Mouse (Mus musculus) thymus, postnatal 0 days (tissue): ENCODE results near the gene Slc6a9. TPM values are rescaled to one million over a fixed set of nuclear protein-coding genes. Genes with fewer than 3 reads are reported as not detected.
A peak's percentile ranks its signal among the peaks of the same experiment; 100 is the strongest.

Experiments
- DNase-seq: peaks from one replicate; pipeline ENCODE4 v3.0.0-alpha.2; 2015; ENCODE audit warnings: low spot score
- polyA plus RNA-seq: library from polyadenylated mRNA; unstranded; fragments of >200 nt; fragmentation: Nextera tagmentation; extraction: Ambion mirVana; gene quantifications from 2 replicates; pipeline ENCODE4 v1.2.1, GENCODE M21; 2015

Slc6a9 gene
- polyA plus RNA-seq, 1 experiment from 2014 or later, result 2.6 TPM

DNA sequence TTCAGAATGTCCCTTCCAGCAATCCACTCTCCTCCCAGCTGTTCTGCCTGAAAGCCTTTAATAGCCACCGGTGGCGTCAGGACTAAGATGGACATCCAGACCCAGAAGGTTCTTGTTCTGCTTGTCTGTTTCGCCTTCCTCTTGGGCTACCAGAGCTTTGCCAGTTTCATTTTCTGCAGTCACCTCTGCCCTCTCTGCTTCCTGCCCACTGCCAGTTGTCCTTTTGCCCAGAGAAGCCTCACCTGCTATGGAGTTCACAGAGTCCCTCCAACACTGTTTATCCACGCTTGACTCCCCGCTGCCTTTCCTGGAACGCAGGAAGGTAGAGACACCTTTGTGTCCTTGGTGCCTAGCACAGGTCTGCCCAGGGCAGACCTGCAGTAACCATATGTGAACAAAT lies 5.1 kb downstream of the Slc6a9 start:
- no peak for DNase-seq

DNA sequence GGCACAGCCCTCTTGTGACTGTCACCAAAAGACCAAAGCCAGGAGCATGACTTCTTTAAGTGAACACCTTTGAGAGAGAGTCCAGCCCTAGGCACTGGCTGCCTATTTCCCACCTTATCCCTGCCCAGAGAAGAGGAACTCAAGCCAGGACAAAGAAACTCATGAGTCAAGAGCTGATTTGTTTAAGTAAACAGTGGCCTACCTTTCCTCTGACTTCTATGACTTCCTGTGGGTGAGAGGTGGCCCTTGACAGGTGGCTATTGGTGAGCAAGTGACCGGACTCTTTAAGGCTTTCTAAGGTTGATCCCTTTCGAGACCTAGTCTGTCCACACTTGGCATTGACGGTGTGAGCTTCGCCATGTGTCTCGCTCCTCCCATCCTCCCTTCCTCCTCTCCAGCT lies 6.5 kb downstream of the Slc6a9 start:
- no peak for DNase-seq

DNA sequence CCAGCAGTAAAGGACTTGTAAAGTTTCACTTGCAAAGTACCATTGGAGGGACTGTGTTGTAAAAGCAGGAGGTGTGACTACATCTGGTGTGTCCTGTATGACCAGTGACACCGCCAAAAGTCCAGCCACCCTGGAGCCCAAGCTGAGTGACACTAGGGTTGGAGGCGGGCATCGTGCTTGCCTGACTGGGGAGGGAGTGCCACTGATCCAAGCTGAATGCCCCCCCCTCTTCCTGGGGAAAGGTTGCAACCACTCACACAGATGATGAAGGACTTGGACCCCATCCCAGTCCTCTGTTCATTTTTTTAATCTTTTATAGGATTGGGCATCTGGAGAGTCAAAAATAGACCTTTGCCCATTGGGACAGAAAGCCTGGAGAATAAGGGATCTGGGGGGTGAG lies 7.3 kb downstream of the Slc6a9 start:
- no peak for DNase-seq

DNA sequence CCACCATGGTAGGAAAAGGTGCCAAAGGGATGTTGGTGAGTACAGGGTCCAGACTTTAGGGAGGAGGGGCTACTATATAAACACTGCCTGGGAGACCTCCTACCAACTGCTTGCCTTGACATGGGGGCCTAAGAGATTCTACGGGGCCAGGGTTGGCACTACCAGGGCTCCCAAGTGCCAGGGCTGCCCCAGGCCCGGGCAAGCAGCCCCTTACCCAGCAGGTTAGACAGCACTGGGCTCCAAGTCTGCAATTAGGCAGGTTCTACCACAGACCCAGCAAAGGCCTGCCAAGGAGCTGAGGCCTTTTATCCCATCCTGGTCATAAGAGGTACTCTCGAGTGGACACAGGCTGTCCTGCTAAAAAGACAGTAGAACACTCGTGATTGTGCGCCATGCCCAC lies 8.8 kb downstream of the Slc6a9 start:
- no peak for DNase-seq

DNA sequence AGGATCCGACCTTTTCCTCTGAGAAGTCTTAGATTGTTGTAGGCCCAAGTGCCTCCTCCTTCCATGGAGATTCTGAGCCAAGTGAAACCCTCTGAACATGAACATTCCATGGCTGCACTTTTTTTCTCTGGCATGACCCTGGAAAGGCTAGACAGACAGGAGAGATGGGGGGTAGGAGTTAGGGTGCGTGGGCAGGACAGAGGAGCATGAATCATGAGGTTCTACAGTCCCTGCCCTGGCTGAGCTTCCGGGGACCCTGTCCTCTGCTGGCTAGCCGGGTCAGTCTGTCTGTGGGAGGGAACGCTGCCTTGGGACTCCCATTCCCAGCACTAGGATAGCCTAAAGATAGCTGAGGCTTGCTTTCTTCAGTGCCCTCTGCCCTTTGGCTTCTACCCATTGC lies 10.2 kb downstream of the Slc6a9 start:
- no peak for DNase-seq

DNA sequence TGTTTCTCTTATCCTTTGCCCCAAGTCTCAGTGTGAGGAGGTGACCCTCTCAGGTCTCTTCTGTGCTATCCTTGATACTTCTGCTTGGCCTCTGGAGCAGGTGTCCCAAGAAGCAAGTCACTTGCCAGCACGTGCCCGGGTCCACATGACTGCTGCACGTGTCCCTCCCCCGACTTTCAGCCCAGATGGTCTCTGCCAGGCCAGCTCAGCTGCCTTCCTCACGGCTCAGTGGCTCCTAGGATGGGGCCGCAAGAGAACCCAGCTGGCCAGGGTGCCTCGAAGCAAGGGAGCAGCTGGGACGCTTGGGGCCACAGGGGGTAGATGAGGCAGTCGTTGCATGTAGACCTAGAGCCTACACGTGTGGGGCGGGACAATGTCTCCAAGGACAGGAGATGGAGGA lies 11.0 kb downstream of the Slc6a9 start:
- DNase-seq, result no peak

DNA sequence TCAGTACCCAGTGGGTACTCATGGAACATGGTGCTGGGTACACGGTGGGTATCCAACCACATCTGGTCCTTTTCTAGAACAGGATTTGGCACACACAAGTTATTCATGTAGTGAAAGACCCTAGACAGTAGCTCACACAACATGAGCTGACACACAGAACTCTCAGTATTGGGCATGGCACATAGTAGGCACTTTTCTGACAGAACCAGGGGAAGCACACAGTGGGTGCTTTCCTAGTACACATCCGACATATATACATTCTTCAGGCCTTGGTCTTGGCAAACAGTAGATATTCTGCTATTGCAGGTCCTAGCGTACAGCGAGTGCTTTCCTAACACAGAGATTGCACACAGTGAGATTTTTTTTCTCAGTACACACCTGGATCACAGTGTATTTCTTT lies 12.0 kb downstream of the Slc6a9 start:
- no peak for DNase-seq

DNA sequence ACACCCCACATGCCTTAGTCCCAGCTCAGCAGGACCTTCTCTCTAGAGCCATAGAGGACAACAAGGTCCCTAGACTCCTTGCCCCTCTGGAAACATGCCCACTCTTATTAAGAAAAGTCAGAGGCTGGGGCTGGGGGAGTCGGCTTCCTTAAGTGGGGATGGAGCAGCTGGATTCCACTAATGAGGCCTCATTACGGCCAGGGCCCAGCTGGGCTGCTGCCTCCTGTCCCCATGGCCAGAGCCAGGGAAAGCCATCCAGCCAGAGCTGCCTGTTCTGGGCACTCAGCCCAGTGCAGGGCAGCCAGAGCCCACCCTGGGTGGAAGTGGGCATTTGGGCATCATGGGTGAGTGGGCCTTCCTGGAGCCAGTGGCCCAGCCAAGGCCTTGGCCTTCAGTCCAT lies 12.7 kb downstream of the Slc6a9 start:
- DNase-seq, result no peak

DNA sequence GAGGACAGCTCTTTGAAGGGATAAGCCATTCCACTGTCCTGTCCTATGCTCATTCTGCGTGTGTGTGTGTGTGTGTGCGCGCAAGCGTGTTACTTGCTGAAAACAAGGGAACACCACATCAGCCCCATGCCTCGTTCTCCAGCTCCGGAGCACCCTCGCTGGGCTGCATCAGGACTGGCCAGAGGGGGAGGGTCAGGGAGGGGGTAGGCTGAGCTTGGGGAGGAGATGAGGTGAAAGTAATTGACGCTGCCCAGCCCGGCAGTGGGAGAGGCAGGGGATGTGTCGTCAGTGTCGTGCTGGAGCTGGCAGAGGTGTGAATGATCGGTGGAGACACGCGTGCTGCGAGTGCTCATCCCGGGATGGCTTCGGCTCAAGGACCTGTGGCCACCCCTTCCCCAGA lies 14.8 kb downstream of the Slc6a9 start:
- DNase-seq, result no peak

DNA sequence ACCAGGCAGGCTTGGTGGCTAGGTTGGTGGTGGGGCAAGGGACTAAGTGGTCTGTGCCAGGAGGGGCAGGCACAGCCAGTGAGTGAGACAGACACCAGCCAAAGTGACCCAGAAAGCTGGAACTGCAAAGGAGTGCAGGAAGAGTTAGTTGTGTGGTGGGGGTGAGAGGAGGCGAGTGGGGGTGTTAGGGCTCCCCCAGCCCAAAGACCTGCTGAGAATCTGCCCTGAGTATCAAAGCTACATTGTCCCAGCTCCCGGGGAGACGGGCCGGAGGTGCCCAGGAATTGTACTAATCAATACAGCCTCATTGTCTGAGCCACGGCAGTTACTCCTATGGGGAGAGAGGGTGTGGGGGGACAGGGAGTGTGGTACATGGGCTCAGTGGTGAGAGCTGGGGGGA lies 15.2 kb downstream of the Slc6a9 start:
- DNase-seq, result no peak

DNA sequence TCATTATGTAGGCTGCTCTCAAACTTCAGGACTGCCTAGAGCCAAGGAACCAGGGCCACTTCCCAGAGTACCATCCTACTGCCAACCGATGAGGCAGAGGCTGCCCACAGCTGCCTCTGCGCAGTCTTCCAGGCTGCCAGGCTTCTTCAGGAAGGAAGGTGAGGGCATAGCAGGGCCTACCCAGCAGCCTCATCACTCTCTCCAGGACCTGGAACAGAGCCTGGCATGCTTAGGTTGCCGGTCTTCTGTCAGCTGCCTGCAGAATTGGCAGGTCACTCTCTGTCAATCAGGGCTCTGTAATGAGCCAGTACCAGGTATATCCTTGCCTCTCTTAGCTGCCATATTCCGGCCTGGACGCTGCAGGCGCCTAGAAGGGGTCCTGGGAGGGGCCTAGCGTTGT lies 15.9 kb downstream of the Slc6a9 start:
- no peak for DNase-seq

DNA sequence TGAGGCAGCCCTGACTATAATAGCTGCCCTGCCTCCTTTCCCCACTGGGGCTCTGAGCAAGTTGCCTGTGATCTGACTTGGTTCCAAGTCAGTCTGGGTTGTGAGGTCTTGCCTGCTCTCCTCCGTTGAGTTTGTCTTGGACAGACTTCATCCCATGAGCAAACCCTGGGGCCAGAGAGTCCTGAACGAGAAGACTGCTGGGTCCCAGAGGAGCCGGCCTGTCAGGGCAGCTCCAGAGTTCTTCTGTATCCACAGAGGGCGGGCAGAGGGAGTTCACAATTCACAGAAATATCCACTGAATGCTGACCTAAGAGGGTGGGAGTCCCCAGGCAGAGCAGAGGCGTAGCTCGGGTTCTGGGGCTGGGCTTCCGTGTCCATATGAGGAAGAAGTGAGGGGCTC lies 16.6 kb downstream of the Slc6a9 start:
- no peak for DNase-seq

DNA sequence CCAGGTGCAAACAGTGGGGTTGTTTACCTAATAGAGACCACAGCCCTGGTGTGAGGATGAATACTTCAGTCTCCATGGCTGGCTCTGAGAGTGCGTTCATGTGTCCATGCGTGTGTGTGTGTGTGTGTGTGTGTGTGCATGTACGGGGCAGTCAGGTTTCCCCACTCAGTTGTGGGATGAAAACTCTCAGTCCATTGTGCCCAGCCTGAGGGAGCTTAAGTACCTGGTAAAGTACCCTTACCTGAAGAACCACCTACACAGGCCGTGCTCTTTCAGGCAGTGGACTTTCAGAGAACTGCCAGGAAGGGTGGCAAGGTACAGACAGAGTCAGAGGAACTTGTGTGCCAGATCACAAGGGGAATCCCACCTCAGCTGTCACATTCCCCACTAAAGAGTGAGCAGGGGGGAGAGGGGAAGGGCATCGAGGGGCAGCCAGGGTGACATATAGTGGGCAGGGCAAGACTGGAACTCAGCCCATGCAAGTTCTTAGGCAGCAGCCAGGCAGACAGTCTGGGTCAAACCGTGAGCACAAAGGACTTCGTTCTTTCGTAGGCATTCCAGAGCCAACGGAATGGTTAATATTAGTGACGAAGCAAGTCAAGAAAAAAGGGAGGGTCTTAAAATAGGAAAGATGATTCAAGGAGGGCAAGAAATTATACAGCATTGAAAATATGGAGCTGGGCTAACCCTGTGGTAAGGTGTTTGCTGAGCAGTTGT lies 18.0 kb downstream of the Slc6a9 start:
- DNase-seq, result no peak

DNA sequence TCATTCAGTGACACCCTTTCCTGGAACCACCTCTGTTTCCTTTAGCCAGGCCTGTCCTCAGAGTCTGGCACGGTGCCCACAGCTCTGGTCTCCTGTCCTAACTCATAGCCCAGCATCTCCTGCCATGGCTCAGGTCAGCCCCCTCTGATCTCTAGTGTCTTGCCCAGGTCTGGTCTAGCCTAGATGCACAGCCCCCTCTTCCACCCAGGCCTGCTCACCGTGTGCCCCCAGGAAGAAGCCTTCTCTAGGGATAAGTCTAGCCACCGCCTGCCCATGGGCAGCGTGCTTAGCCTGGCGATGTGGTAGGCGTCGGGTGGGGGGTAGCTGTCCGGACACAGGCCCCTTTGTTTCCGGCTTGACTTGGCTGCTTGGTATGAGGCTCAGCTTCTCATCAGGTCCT lies 20.8 kb downstream of the Slc6a9 start:
- DNase-seq, result no peak

DNA sequence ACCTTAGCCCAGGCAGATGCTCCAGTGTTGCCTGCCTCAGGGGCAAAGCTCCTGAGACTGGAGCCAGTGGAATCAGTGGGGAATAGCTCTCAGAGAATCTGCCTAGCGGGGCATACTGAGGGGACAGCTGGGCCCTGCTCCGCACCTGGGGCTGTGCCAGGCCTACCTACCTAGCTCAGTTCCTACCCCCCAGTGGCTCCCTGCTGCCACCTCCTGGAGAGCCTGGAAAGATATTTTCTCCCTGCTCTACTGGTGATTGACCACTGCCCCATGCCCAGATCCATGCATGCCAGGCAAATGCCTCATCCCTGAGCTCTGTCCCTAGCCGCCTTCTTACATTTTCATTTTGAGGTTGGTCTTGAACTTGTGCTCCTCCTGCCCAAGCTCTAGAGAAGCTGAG lies 24.5 kb downstream of the Slc6a9 start:
- peak; percentile 29 for DNase-seq

DNA sequence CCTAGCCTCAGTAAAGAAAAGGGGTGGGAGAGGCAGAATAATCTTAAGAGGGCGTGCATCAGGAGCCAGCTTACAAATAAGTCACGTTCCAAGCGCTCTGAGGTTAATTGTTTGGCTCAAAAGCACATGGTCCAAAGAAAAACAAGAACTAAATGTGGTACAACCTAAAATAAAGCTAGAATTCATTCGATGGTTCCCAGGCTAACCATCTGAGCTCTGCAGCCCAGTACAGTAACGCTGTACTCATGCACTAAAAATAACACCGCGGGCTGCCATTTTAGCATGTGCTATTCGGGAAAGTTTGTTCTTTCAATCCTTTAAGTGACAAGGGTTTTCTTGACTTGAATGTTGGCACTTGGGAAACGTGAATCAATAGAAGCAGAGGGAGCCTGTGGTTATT lies 26.3 kb downstream of the Slc6a9 start:
- DNase-seq, result no peak

DNA sequence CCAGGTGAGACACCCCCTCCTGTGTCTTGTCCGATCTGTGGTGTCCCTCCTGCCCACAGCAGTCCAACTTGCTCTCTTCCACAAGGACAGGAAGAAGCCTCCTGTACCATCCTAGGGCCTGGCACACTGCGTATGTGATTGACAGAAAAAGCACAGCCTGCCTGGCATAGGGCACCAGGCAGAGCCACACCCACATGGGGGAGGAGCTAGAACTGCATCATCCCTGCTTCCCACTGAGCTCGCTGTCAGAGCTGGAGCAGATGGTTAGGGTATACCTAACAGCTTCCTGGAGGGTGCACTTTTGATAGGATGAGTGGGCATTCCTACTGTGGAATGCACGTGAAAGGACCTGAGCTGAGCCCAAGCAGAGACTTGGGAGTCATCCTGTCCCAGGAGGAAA lies 28.5 kb downstream of the Slc6a9 start:
- no peak for DNase-seq

DNA sequence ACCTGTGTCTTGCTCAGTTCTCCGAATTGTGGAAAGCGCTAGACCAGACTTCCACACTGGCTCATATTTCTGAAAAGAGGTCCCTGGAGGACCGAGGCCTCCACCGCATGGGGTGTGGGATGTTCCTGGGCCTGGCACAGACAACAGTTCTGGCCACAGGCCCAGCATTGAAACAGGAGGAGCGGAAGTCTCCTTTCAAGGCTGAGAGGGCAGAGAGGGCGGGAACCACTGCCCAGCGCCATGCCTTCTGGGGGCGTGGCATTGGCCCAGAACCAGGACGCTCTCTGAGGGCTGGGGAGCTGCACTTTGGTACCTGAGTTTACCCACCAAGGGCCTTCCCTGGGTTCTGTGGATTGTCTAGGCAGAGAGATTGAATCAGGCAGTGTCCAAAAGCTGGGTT lies 31.8 kb downstream of the Slc6a9 start:
- no peak for DNase-seq

DNA sequence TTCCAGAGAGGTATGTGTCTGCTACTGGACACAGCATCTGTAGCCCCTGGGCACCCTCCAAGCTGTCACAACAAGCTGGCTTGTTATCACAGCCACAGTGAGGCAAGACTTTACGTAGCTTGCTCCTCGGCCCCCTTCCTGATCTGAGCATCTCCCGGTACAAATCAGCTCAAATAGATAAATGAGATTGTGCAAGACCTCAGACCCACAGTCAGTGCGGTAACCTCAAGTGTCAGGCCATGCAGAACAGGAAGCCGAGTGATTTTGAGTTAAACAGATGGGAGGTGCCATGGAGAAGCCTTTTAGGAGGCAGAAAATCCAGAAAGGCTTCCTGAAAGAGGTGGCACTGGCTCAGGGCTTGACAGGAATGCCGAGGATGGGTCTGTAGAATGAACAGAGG lies 32.7 kb downstream of the Slc6a9 start:
- no peak for DNase-seq

DNA sequence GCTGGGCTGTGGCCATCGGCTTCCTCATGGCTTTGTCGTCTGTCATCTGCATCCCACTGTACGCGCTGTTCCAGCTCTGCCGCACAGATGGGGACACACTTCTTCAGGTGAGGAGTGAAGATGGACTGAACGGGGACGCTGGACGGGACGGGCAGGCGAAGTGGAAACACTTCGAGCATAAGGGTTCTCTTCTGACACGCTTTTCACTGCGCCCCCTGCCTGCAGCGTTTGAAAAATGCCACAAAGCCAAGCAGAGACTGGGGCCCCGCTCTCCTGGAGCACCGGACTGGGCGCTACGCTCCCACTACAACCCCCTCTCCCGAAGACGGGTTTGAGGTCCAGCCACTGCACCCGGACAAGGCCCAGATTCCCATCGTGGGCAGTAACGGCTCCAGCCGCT lies 33.5 kb downstream of the Slc6a9 start:
- peak; percentile 33 for DNase-seq

DNA sequence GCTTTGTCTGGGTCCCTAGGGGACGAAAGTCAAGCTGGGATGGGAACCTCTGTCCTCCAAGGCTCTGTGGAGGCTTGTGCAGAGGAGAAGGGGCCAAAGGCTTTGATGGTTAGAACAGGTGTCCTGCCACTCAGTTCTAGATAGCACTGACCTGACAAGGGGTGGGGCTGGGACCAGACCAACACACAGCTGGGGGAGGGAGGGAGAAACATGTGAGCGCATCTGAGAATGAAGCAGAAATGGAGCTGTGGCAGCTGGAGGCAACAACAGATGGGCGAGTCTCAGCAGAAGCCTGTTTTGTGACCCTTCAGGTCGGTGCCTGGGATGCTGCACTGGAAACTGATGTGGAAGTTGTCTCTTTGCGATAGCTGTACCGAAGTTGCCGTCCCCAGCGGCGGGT lies 35.0 kb downstream of the Slc6a9 start:
- no peak for DNase-seq

DNA sequence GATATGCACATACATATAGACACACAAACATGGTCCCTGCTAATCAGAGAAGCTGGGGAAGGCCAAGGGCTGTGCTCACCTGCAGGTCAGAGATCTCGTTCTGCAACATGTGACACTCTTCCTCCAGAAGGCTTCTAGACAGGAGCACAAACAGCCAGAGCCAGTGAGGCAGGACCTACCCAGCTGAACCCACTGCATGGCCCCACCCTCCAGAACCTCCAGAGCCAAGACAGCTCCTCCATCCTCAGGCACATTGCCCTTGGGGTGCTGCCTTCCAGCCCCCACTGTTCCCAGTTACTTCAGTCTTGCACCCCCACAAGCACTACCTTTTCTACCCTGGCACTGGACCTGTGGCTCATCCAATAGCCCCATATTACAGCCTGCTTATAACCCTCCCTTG lies 36.1 kb downstream of the Slc6a9 start:
- no peak for DNase-seq

DNA sequence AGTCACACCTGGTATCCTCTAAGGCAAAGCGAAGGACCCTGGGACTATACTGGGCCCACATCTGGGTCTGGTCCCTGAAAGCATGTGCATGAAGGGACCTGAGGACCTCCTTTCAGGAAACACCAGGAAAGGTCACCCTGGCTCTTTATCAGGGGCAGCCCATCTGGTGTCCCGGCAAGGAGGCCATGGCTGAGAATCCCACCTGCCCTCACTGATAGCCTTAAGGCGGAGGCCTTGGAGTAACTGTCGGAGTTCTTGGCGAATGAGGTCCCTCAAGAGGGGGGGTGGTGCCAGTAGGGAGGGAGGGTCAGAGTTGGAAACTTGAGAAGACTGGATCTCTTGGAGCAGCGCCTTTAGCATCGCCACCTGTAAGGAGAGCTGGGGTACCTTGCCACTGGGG lies 37.5 kb downstream of the Slc6a9 start:
- DNase-seq, result no peak

DNA sequence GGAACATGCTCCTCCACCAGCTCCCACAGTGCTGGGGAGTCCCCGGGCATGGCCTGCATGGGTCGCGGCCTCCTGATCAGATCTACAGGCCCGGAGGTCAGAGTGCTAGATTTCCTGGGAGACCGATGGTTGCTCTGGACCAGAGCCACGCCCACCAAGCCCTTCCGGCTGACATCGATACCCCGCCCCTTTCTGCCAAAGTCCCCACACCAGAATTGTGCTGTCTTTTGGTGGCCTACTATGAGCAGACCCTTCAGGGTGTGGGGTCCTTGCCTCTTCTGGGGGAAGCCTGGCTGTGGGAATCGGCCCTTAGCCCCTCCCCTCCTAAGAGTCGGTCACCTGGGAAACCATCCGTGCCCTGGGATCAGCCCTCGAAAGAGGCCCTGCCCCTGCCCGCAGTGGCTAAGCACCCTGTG lies 38.2 kb downstream of the Slc6a9 start, which contains the start of gene Ccdc24:
Gene Ccdc24, minus strand, starts transcription at position 87 of the 416 bp plus-strand sequence.
- no peak for DNase-seq
